Mouse (Mus musculus): ENCODE measurements around the gene Klrb1a.
"Not testable (repeated sequence)": the region's sequence is repeated elsewhere in the genome, so short reads cannot be mapped to it uniquely, and the experiment has no call there.

Gene Klrb1a

GRCm38 (mm10) chr6:128623433-128623832, at the start of gene Klrb1a:
Gene Klrb1a, minus strand, starts transcription at chr6:128623533.
- not testable (repeated sequence) for DNase-seq

DNA sequence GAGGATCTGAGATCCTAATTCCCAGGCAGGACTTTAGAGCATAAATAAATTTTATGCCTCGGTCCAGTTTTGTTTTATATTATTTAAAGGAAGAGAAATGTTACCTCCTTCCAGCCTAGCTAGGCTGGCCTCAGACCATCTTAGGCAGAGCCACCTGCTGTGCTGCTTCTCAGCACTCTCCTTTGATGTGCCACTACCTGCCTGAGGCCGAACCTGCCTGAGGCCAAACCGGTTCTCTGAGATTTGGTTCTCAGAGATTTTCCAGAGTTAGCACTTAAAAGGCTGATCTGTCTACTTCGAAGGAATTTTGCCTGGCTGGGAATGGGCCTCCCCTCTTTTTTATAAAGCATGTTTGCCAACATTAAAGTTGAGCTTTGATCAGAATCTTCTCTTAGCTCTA, 46.6 kb upstream of the Klrb1a start:
- DNase-seq, result no peak

- no peak for DNase-seq
Observed at GRCm38 (mm10) chr6:128662206-128662605, 38.9 kb upstream of the Klrb1a start, which contains the start of gene Clec2h. Gene Clec2h, plus strand, starts transcription at chr6:128662385.

DNA sequence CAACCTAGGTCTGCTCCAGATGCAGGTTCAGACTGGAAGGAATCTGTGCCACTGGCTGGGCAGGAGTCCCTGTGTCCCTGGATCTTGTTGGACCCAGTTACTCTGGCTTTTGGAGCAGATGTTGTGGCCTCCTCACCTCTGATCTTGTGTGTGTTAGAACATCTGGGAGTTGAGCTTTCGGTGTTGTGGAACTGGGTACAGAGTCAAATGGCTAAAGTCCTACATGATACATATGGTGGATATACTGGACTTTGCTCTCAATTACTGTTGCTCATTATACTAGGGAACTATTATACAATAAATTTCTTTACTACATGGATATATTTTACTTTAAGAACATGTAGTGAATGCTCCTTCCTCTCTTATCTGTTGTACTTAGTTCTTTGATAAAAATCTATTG, 37.9 kb upstream of the Klrb1a start:
- DNase-seq, result no peak

GRCm38 (mm10) chr6:128652938-128653337, 29.6 kb upstream of the Klrb1a start:
- no peak for DNase-seq

GRCm38 (mm10) chr6:128650827-128651226, 27.5 kb upstream of the Klrb1a start:
- DNase-seq, result not testable (repeated sequence)

GRCm38 (mm10) chr6:128650187-128650586, 26.9 kb upstream of the Klrb1a start:
- no peak for DNase-seq

GRCm38 (mm10) chr6:128649681-128650080, 26.3 kb upstream of the Klrb1a start:
- no peak for DNase-seq

DNA sequence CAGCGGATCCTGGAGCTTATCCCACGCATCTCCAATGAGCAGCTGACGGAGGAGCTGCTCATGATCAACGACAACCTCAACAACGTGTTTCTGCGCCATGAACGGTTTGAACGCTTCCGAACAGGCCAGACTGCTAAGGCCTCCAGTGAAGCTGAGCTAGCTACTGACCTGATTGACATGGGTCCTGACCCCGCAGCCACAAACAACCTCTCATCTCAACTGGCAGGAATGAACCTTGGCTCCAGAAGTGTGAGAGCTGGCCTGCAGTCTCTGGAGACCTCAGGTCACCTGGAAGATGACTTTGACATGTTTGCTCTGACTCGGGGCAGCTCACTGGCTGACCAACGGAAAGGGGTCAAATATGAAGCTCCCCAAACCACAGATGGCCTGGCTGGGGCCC, 22.4 kb upstream of the Klrb1a start:
- DNase-seq, result not testable (repeated sequence)

DNA sequence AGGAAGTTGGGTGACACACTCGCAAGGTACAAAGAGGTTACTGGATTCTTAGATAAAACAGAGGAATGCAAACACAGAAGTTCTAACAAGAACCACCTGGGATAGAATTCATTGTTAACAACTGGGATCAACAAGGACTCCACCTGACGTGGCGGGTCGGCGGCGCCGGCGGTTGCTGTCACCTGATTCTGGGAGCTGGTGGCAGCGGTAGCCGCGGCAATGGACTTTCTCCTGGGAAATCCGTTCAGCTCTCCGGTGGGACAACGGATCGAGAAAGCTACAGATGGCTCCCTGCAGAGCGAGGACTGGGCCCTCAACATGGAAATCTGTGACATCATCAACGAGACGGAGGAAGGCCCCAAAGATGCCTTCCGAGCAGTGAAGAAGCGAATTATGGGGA, 21.4 kb upstream of the Klrb1a start:
- not testable (repeated sequence) for DNase-seq

- DNase-seq, result no peak
Observed at GRCm38 (mm10) chr6:128643999-128644398, 20.7 kb upstream of the Klrb1a start.

GRCm38 (mm10) chr6:128641116-128641716, 17.9 kb upstream of the Klrb1a start:
- DNase-seq, result no peak

DNA sequence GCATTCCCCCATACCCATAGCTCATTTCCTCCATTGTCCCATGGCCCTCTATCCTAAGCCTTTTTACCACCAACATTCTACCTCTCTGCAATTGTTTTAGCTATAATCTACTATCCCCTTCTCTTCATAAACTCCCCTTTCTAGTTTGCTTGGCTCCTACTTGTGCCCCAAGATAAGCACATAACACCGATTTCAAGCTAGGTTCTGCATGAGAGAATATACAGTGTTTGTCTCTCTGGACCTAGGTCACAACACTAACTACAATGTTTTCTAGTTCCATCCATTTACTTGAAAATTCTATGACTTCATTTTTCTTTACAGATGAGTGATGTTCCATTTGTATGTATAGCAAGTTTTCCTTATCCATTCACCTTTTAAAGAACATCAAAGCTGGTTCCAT, 17.3 kb upstream of the Klrb1a start:
- DNase-seq, result no peak

- DNase-seq, result not testable (repeated sequence)
Observed at GRCm38 (mm10) chr6:128630912-128631905, 7.9 kb upstream of the Klrb1a start.

DNA sequence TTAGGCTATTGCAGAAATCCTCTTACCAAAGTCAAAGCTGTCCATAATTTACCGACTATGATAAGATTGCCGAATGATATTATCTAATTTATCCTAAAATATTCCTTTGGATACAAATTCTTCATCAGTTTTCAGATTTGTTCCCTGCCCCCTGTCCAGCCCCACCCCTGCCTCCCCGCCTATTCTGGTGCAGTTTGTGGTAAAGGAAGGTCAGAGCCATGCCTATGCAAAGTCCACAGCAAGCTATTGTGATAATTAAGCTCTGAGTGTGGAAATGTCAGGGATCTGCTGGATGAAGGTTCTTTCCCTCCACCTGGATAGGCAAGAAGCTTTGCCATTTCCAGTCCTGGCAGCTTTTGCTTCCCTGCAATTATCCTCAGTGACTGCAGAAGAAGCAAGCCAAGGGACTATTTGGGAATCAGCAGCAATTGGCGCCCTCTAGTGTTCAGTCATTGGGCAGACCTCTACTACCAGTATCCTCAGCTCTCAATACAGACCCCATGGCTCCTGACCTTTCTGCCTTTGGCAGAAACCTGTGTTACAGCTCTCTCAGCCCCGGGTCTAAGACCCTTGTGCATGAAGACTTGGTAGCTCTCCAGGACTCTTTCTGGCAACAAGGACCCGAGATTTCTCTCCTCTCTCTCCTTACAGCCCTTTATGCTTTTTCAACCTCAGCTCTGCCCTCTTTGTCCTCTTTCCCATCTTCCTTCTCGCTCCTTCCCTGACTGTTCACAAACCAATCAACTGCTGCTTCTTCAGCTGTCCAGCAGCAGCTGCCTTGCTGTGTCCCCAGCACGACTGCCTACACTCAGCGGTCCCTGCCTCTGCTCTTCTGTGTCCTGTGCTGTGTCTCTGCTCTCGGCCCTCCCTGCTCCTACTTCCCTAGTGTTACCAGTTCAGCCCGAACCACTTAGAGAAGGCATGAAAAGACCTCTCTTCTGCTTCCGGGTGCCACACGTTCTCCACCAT, 6.7 kb upstream of the Klrb1a start:
- DNase-seq, result peak; percentile 29

GRCm38 (mm10) chr6:128625246-128625645, 1.9 kb upstream of the Klrb1a start:
- DNase-seq, result not testable (repeated sequence)

DNA sequence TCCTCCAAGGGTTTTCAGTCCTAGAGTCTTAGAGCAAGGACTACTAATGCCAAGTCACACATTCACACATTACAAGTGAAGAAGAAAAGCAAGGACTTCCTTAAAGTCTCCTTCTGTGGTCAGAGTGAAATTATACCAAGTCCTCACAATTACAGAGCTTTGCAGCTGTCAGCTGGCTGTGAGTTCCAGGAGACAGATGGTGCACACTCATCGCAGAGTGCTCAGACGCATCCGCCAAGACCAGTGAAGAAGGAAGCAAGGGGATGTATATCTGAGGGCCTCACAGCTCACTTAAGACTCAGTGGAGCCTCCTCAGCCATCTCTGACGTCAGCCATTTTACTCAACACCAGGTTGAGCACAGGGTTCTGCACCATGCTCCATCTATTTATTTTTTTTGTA, 1.1 kb upstream of the Klrb1a start:
- DNase-seq, result peak; percentile 21

- DNase-seq, result no peak
Observed at GRCm38 (mm10) chr6:128622733-128623132, 600 bp downstream of the Klrb1a start.

DNA sequence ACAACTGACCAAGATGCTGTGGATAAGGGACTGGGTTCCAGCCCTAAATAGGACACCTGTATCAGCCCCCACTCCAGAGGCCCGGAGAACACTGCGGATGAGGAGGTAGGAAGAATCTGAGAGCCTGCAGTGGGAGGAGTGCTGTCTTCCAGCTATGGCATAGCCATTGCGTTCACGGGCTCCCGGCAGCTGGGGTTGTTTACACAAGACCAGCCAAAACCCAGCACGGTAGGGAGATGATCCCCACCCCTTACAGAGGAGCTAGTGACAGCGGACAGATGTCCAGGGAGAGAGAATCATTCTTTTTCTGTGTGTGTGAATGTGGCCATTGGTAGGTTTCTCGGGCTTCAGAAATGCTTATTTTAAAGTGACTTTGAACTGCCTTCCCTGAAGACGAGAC, 17.0 kb downstream of the Klrb1a start:
- no peak for DNase-seq

DNA sequence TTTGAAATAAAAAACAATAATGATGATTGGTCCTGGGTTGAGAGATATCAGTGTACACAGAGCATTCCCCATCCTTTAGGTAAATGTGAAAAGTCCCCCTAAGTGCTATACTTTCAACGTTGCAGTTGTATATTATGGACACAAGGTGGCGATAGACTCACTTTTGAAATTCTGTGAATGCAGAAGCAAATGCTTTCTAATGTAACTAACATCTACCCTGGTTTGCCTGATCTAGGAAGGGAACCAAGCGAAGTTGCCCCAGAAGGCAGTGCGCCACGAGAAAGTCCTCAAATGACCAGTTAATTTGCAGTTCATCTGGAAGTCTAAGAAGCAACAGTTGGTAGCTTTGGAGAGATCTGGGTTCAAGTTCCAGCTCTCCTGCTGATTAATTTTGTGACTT, 18.8 kb downstream of the Klrb1a start:
- DNase-seq, result no peak

- no peak for DNase-seq
Observed at GRCm38 (mm10) chr6:128602463-128603201, 20.7 kb downstream of the Klrb1a start.

- no peak for DNase-seq
Observed at GRCm38 (mm10) chr6:128602026-128602425, 21.3 kb downstream of the Klrb1a start.

Measured in right cerebral cortex, postnatal 14 days (tissue).